Comparison of ENCODE assay signal across 15 mouse cellular contexts in genomic region chr11:52418358-52418757, GRCm38 (mm10). TPM values are rescaled to one million over a fixed set of nuclear protein-coding genes. Genes with fewer than 3 reads are reported as not detected.
DNase-seq lines count a peak whose midpoint lies in the region; ATAC-seq and TF ChIP-seq lines count a peak whose summit lies in the region.
"Had no signal": no experiment of that assay in that cellular context is flagged by ENCODE, and none has a peak within 500 bp of the region (broad histone marks: within the 10 kb centered on the region; RNA-seq: fewer than 3 reads in every experiment).

No protein-coding gene starts in this region.

- peak overlapping the region; percentile 7; the same call in 1 of the 2 replicates for H3K27ac ChIP-seq in heart, embryonic 15.5 days
- H3K27ac ChIP-seq in intestine, postnatal 0 days (ENCODE audit: low read depth, low read length): no peak overlapping the region
- no peak overlapping the region for H3K27ac ChIP-seq in forebrain, embryonic 11.5 days (ENCODE audit: low read depth, low read length)
- H3K27ac ChIP-seq: kidney, postnatal 0 days; left cerebral cortex, adult 2 months; limb, embryonic 12.5 days; macrophage; midbrain, embryonic 15.5 days had no signal

- intact Hi-C loops in heart, postnatal 25 days (cut with DNase I): no loop called here

- no peak for TF ChIP-seq CTCF in intestine, postnatal 0 days (IDR thresholded peaks at IDR 0.05; ENCODE audit: low read depth)

- no peak overlapping the region for H3K4me2 ChIP-seq in heart, embryonic 15.5 days
- no peak overlapping the region for H3K4me2 ChIP-seq in intestine, postnatal 0 days (replicated peaks; ENCODE audit: low read depth)
- no peak overlapping the region for H3K4me2 ChIP-seq in forebrain, embryonic 11.5 days (ENCODE audit: low read depth, low read length, severe bottlenecking)
- H3K4me2 ChIP-seq: limb, embryonic 12.5 days; midbrain, embryonic 15.5 days had no signal

- no peaks in the 10 kb centered on the region for H3K27me3 ChIP-seq in heart, embryonic 15.5 days
- H3K27me3 ChIP-seq in intestine, postnatal 0 days (replicated peaks; ENCODE audit: control insufficient read depth, insufficient read depth, low read length): no peaks in the 10 kb centered on the region
- no peaks in the 10 kb centered on the region for H3K27me3 ChIP-seq in forebrain, embryonic 11.5 days (ENCODE audit: control insufficient read depth, insufficient read depth, low read length)
- H3K27me3 ChIP-seq: midbrain, embryonic 15.5 days had no signal

- H3K36me3 ChIP-seq in heart, embryonic 15.5 days: no peaks in the 10 kb centered on the region
- H3K36me3 ChIP-seq in intestine, postnatal 0 days (ENCODE audit: control insufficient read depth, insufficient read depth): no peaks in the 10 kb centered on the region
- H3K36me3 ChIP-seq in forebrain, embryonic 11.5 days (ENCODE audit: control insufficient read depth, insufficient read depth, low read length): no peaks in the 10 kb centered on the region
- H3K36me3 ChIP-seq: limb, embryonic 12.5 days; midbrain, embryonic 15.5 days had no signal

- DNase-seq in heart, postnatal 25 days (ENCODE audit: low spot score): no peak
- DNase-seq in MN1 (ENCODE audit: low spot score) (peak; percentile 30), adipocyte (ENCODE audit: low spot score) (peak; percentile 22)
- DNase-seq in forebrain, embryonic 11.5 days (ENCODE audit: low spot score): no peak
- no peak for DNase-seq in urinary bladder, postnatal 10 days (ENCODE audit: low spot score)
- DNase-seq: cerebellum, adult 2 months; lung, adult 18-20 months had no signal

- H3K9ac ChIP-seq in heart, embryonic 15.5 days: no peak overlapping the region
- no peak overlapping the region for H3K9ac ChIP-seq in intestine, postnatal 0 days (ENCODE audit: low read depth, low read length)
- no peak overlapping the region for H3K9ac ChIP-seq in forebrain, embryonic 11.5 days (ENCODE audit: low read length)
- H3K9ac ChIP-seq: limb, embryonic 12.5 days; midbrain, embryonic 15.5 days had no signal

- 50% methylated on average over 5 of the region's 5 CpGs for WGBS in heart, embryonic 15.5 days
- 73% methylated on average over 5 of the region's 5 CpGs for WGBS in intestine, postnatal 0 days
- WGBS in forebrain, embryonic 11.5 days: 92% methylated on average over 5 of the region's 5 CpGs

- no peak overlapping the region for H3K4me3 ChIP-seq in heart, embryonic 15.5 days
- H3K4me3 ChIP-seq in intestine, postnatal 0 days (ENCODE audit: low read depth, low read length): no peak overlapping the region
- H3K4me3 ChIP-seq in forebrain, embryonic 11.5 days (ENCODE audit: low read depth, low read length): no peak overlapping the region
- H3K4me3 ChIP-seq: erythroblast, embryonic 14.5 days; left cerebral cortex, adult 2 months; limb, embryonic 12.5 days; midbrain, embryonic 15.5 days had no signal

- H3K4me1 ChIP-seq in heart, embryonic 15.5 days (replicated peaks): 0 out of 2 replicates have a peak, but pooled peaks cover 5% of the 10 kb centered on the region
- H3K4me1 ChIP-seq in intestine, postnatal 0 days (replicated peaks; ENCODE audit: control insufficient read depth, insufficient read depth, low read length): no peaks in the 10 kb centered on the region
- H3K4me1 ChIP-seq in forebrain, embryonic 11.5 days (replicated peaks; ENCODE audit: control insufficient read depth, insufficient read depth, low read length): no peaks in the 10 kb centered on the region
- H3K4me1 ChIP-seq: midbrain, embryonic 15.5 days had no signal

- peak; percentile 58 for ATAC-seq in heart, embryonic 15.5 days (replicated peaks; ENCODE audit: insufficient number of reproducible peaks, insufficient read depth, low FRiP score, low read depth)
- ATAC-seq in intestine, postnatal 0 days: 0 out of 2 replicates have a peak, but pooled peaks have one; percentile 31
- no peak for ATAC-seq in forebrain, embryonic 11.5 days (replicated peaks; ENCODE audit: low FRiP score)
- ATAC-seq: midbrain, embryonic 15.5 days had no signal

- H3K9me3 ChIP-seq in heart, embryonic 15.5 days (replicated peaks): no peaks in the 10 kb centered on the region
- H3K9me3 ChIP-seq in intestine, postnatal 0 days (ENCODE audit: control insufficient read depth): no peaks in the 10 kb centered on the region
- H3K9me3 ChIP-seq in forebrain, embryonic 11.5 days (ENCODE audit: control insufficient read depth, low read length): no peaks in the 10 kb centered on the region
- H3K9me3 ChIP-seq: limb, embryonic 12.5 days; midbrain, embryonic 15.5 days had no signal

RNA-seq across cellular contexts. Expression of gene 9530068E07Rik, which starts 22.1 kb away (rescaled TPM):
- 165 and 190 TPM in 2 replicates for polyA plus RNA-seq in heart, embryonic 15.5 days (2015; fragmentation: Nextera tagmentation; extraction: Ambion mirVana)
- total RNA-seq in heart, postnatal 25 days (2021): 10 to 100 TPM; 72.8 to 79.0 TPM
- polyA plus RNA-seq in intestine, postnatal 0 days (2015; fragmentation: Nextera tagmentation; extraction: Ambion mirVana): 89.2 and 92.0 TPM in 2 replicates
- polyA plus RNA-seq in forebrain, embryonic 11.5 days (2014; fragmentation: Nextera tagmentation; extraction: Ambion mirVana): 162 and 169 TPM in 2 replicates

RNA-seq across cellular contexts. Expression of gene Vdac1, which starts 57.7 kb away (rescaled TPM):
- polyA plus RNA-seq in heart, embryonic 15.5 days (2015; fragmentation: Nextera tagmentation; extraction: Ambion mirVana): 460 and 484 TPM in 2 replicates
- total RNA-seq in heart, postnatal 25 days (2021): 1,000 to 10,000 TPM; 1,015 to 1,076 TPM
- 175 and 180 TPM in 2 replicates for polyA plus RNA-seq in intestine, postnatal 0 days (2015; fragmentation: Nextera tagmentation; extraction: Ambion mirVana)
- polyA plus RNA-seq in forebrain, embryonic 11.5 days (2014; fragmentation: Nextera tagmentation; extraction: Ambion mirVana): 198 and 207 TPM in 2 replicates

Comparison
In these comparisons a context has a peak if more than half of its experiments do, and no peak if none do; other contexts are left out.
1. DNase-seq: peak in MN1 (single experiment) and adipocyte (single experiment); none in heart, postnatal 25 days (single experiment), forebrain, embryonic 11.5 days (single experiment) and urinary bladder, postnatal 10 days (single experiment).